Mouse (Mus musculus) stomach, postnatal 0 days (tissue): Measurements from ENCODE around the gene Il21r. TPM values are rescaled to one million over a fixed set of nuclear protein-coding genes. Genes with fewer than 3 reads are reported as not detected.

Experiments
- ATAC-seq: fragments of 200-750 bp; cut with Nextera tagmentation; 2 replicates; pipeline ENCODE4 v1.8.0; 2017; ENCODE audit not compliant: low FRiP score, low TSS enrichment
- DNase-seq: peaks from one replicate; pipeline ENCODE4 v3.0.0-alpha.2; 2016; ENCODE audit warnings: low spot score
- H3K27ac ChIP-seq: fragments of 300-500 bp; sonication (generic); replicated peaks from 2 replicates; pipeline ENCODE4 v1.5.1; 2014; ENCODE audit warnings: mild to moderate bottlenecking, control low read depth
- H3K27me3 ChIP-seq: fragments of 300-500 bp; sonication (generic); 2 replicates; pipeline ENCODE4 v1.6.1; 2014; ENCODE audit warnings: low read length; ENCODE audit not compliant: control insufficient read depth, insufficient read depth
- H3K36me3 ChIP-seq: fragments of 300-500 bp; sonication (generic); 2 replicates; pipeline ENCODE4 v1.6.1; 2014; ENCODE audit warnings: low read length, mixed read lengths; ENCODE audit not compliant: control insufficient read depth, insufficient read depth
- H3K4me1 ChIP-seq: fragments of 300-500 bp; sonication (generic); replicated peaks from 2 replicates; pipeline ENCODE4 v1.6.1; 2014; ENCODE audit warnings: antibody characterized with exemption; ENCODE audit not compliant: control insufficient read depth, insufficient read depth
- H3K4me2 ChIP-seq: fragments of 300-500 bp; sonication (generic); replicated peaks from 2 replicates; pipeline ENCODE4 v1.6.1; 2014; ENCODE audit warnings: low read depth, mild to moderate bottlenecking, control low read depth, moderate library complexity
- H3K4me3 ChIP-seq: fragments of 300-500 bp; sonication (generic); 2 replicates; pipeline ENCODE4 v1.5.1; 2014; ENCODE audit warnings: low read depth, low read length, control low read depth
- H3K9ac ChIP-seq: fragments of 300-500 bp; sonication (generic); 2 replicates; pipeline ENCODE4 v1.6.1; 2014; ENCODE audit warnings: mild to moderate bottlenecking, low read length, control low read depth, mixed read lengths
- H3K9me3 ChIP-seq: fragments of 300-500 bp; sonication (generic); 2 replicates; pipeline ENCODE4 v1.6.1; 2016; ENCODE audit warnings: low read length; ENCODE audit not compliant: control insufficient read depth
- CTCF ChIP-seq: IDR thresholded peaks from 2 replicates; pipeline ENCODE4 v1.5.1; 2016; ENCODE audit warnings: antibody characterized with exemption, low read depth, mild to moderate bottlenecking, moderate library complexity
- EP300 ChIP-seq: optimal IDR thresholded peaks from 2 replicates; pipeline ENCODE3; 2016; ENCODE audit warnings: antibody characterized with exemption
- whole genome bisulfite sequencing: fragments of 180-500 bp; shearing (Covaris S2); extraction: QIAGEN DNeasy Blood & Tissue Kit; methylation state at CpG from one replicate; pipeline ENCODE4 v1.1.7; 2014; 5-methylcytosine and 5-hydroxymethylcytosine counted together
- polyA plus RNA-seq: library from polyadenylated mRNA; unstranded; fragments of >200 nt; fragmentation: Nextera tagmentation; extraction: Ambion mirVana; gene quantifications from 2 replicates; pipeline ENCODE4 v1.2.1, GENCODE M21; 2015

The Il21r gene
- polyA plus RNA-seq, 1 experiment from 2014 or later = 0.29 TPM

- Histone ChIP-seq H3K9ac (peak overlapping the region; percentile 53), H3K4me3 (peak overlapping the region; percentile 20), H3K4me1 (peaks cover 9% of the 10 kb centered on the region), H3K4me2 (peak overlapping the region; percentile 58), H3K27ac (peak overlapping the region; percentile 49; the same call in 1 of the 2 replicates), H3K9me3 (no peaks in the 10 kb centered on the region), H3K27me3 (no peaks in the 10 kb centered on the region), H3K36me3 (peaks cover 6% of the 10 kb centered on the region)
- 6% methylated on average over 16 of the region's 16 CpGs for whole genome bisulfite sequencing
- ATAC-seq (0 out of 2 replicates have a peak, but pooled peaks have one; percentile 2), DNase-seq (no peak)
- TF ChIP-seq CTCF = no peak
- TF ChIP-seq EP300 = no peak
These were observed 22.5 kb upstream of the Il21r start for GRCm38 (mm10) chr7:125580625-125581316.

DNA sequence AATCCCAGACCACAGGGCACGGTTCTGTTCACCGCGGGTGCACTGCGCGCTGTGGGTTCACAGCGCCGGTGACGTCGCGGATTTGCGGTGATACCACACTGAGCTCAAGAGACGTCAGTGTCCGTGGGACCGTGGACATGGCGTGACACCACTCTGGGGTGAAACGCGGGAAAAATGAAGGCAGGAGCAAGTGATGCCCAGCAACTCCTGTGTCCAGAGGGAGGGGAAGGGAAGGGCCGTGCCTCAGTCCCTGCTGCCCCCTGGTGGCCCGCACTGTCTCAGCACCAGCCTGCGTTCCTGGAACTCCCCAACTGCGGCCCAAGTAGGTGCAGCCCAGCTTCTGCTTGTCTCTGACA, 21.9 kb upstream of the Il21r start:
- peak; percentile 89 for DNase-seq
- no peaks in the 10 kb centered on the region for H3K9me3 ChIP-seq
- peak overlapping the region; percentile 53 for H3K9ac ChIP-seq
- ATAC-seq = peak; percentile 75
- H3K27ac ChIP-seq = peak overlapping the region; percentile 49; the same call in 1 of the 2 replicates
- H3K4me3 ChIP-seq = peak overlapping the region; percentile 20
- peak overlapping the region; percentile 58 for H3K4me2 ChIP-seq
- TF ChIP-seq CTCF = peak; percentile 100
- no peak for TF ChIP-seq EP300
- peaks cover 9% of the 10 kb centered on the region for H3K4me1 ChIP-seq
- H3K36me3 ChIP-seq = peaks cover 3% of the 10 kb centered on the region
- H3K27me3 ChIP-seq = no peaks in the 10 kb centered on the region
- WGBS = 4% methylated on average over 21 of the region's 21 CpGs

- H3K4me1 ChIP-seq = peaks cover 3% of the 10 kb centered on the region; the same call in 1 of the 2 replicates
- WGBS = 62% methylated on average over 6 of the region's 6 CpGs
- TF ChIP-seq EP300 = no peak
- TF ChIP-seq CTCF = no peak
- DNase-seq (no peak), ATAC-seq (no peak)
- H3K4me3 ChIP-seq = no peak overlapping the region
- no peak overlapping the region for H3K27ac ChIP-seq
- H3K4me2 ChIP-seq = no peak overlapping the region
- H3K27me3 ChIP-seq = no peaks in the 10 kb centered on the region
- H3K9me3 ChIP-seq = no peaks in the 10 kb centered on the region
- no peak overlapping the region for H3K9ac ChIP-seq
- no peaks in the 10 kb centered on the region for H3K36me3 ChIP-seq
These were observed 19.8 kb upstream of the Il21r start for GRCm38 (mm10) chr7:125583325-125584004.

DNA sequence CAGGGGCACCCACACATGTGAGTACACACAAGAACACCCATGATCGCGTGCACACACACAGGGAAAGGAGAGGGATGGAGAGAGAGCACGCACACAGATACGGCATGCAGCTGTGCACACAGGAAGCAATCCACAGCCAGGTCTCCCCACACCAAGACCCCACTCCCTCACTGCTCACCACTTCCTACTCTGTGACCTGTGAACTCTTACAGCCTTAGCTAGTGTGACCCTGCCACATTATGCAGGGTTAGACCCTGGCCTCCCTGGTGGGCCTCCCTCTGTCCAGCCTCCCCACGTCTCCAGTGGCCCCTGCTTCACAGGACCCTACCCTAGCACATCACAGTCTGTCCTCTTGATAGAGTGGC, 19.2 kb upstream of the Il21r start:
- 87% methylated on average over 5 of the region's 5 CpGs for WGBS
- Histone ChIP-seq H3K9me3 (no peaks in the 10 kb centered on the region), H3K27me3 (no peaks in the 10 kb centered on the region), H3K9ac (no peak overlapping the region), H3K4me1 (peaks cover 3% of the 10 kb centered on the region; the same call in 1 of the 2 replicates), H3K4me2 (no peak overlapping the region), H3K36me3 (no peaks in the 10 kb centered on the region), H3K27ac (no peak overlapping the region), H3K4me3 (no peak overlapping the region)
- DNase-seq (no peak), ATAC-seq (no peak)
- TF ChIP-seq EP300 (no peak), CTCF (no peak)

- ATAC-seq (no peak), DNase-seq (no peak)
- H3K9me3 ChIP-seq = no peaks in the 10 kb centered on the region
- H3K27ac ChIP-seq = no peak overlapping the region
- WGBS = 96% methylated on average over 23 of the region's 23 CpGs
- no peak overlapping the region for H3K4me3 ChIP-seq
- H3K36me3 ChIP-seq = no peaks in the 10 kb centered on the region
- H3K4me2 ChIP-seq = no peak overlapping the region
- no peak overlapping the region for H3K9ac ChIP-seq
- H3K4me1 ChIP-seq = no peaks in the 10 kb centered on the region
- TF ChIP-seq CTCF (no peak), EP300 (no peak)
- no peaks in the 10 kb centered on the region for H3K27me3 ChIP-seq
These were observed 16.9 kb upstream of the Il21r start for GRCm38 (mm10) chr7:125586355-125586754.

DNA sequence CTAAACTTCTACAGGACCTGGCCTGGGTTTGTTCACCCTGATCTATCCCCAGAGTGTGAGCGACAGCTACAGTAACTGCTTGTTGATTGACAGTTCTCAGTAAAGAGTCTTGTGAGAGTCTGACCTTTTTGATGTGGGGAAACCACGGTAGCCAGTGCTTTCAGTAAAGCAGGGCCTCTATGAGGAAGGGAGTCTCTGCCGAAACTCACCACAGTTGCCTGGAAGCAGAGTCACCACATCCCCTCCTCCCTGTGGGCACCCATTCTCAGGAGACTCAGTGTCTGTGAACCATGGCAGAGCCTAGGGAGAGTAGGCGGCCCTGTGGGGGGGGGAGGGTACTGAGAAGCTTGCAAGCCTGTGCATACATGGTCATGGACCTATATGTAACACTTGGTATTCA, 14.5 kb upstream of the Il21r start:
- H3K27ac ChIP-seq = no peak overlapping the region
- H3K4me2 ChIP-seq = no peak overlapping the region
- ATAC-seq (no peak), DNase-seq (no peak)
- WGBS = 76% methylated on average over 4 of the region's 4 CpGs
- no peak overlapping the region for H3K4me3 ChIP-seq
- no peak for TF ChIP-seq EP300
- TF ChIP-seq CTCF = no peak
- no peaks in the 10 kb centered on the region for H3K4me1 ChIP-seq
- no peaks in the 10 kb centered on the region for H3K27me3 ChIP-seq
- H3K36me3 ChIP-seq = no peaks in the 10 kb centered on the region
- H3K9ac ChIP-seq = no peak overlapping the region
- H3K9me3 ChIP-seq = no peaks in the 10 kb centered on the region
